Mouse (Mus musculus): ENCODE data around the gene Poc1b.

- TF ChIP-seq CTCF (IDR thresholded peaks at IDR 0.05; ENCODE audit: control insufficient read depth, insufficient read depth, insufficient read length), result no peak
- no peak for TF ChIP-seq MYOD1 (IDR thresholded peaks at IDR 0.05; ENCODE audit: control insufficient read depth, insufficient read length, low read depth)
- no peak for TF ChIP-seq MYOG (IDR thresholded peaks at IDR 0.05; ENCODE audit: control insufficient read depth, extremely low read depth, insufficient read length)
- TF ChIP-seq FOSL1 (IDR thresholded peaks at IDR 0.05; ENCODE audit: insufficient read depth, low read length, poor library complexity, severe bottlenecking), result no peak
- TF ChIP-seq MAX (IDR thresholded peaks at IDR 0.05), result no peak
- TF ChIP-seq USF1 (IDR thresholded peaks at IDR 0.05; ENCODE audit: low read depth), result no peak
These were observed 16.9 kb upstream of the Poc1b start for GRCm38 (mm10) chr10:99089906-99090305.

Measured in C2C12 (cell line).